ENCODE assay signal across 16 mouse cellular contexts in genomic region chr4:138696720-138697119, GRCm38 (mm10). TPM values are rescaled to one million over a fixed set of nuclear protein-coding genes. Genes with fewer than 3 reads are reported as not detected.
DNase-seq lines count a peak whose midpoint lies in the region; ATAC-seq and TF ChIP-seq lines count a peak whose summit lies in the region.
"Had no signal": no experiment of that assay in that cellular context is flagged by ENCODE, and none has a peak within 500 bp of the region (broad histone marks: within the 10 kb centered on the region; RNA-seq: fewer than 3 reads in every experiment).

No protein-coding gene starts in this region.

- no peak overlapping the region for H3K9ac ChIP-seq in neural tube, embryonic 11.5 days (ENCODE audit: low read length)
- no peak overlapping the region for H3K9ac ChIP-seq in neural tube, embryonic 15.5 days (replicated peaks)
- no peak overlapping the region for H3K9ac ChIP-seq in forebrain, embryonic 14.5 days (ENCODE audit: low read length)
- H3K9ac ChIP-seq: hindbrain, embryonic 12.5 days; lung, embryonic 14.5 days; stomach, embryonic 15.5 days had no signal

- H3K36me3 ChIP-seq in neural tube, embryonic 11.5 days (ENCODE audit: control insufficient read depth, insufficient read depth, low read length) = no peaks in the 10 kb centered on the region
- H3K36me3 ChIP-seq in neural tube, embryonic 15.5 days = no peaks in the 10 kb centered on the region
- no peaks in the 10 kb centered on the region for H3K36me3 ChIP-seq in forebrain, embryonic 14.5 days (ENCODE audit: control insufficient read depth, insufficient read depth, low read length)
- H3K36me3 ChIP-seq: hindbrain, embryonic 12.5 days; stomach, embryonic 15.5 days had no signal

- ATAC-seq in neural tube, embryonic 11.5 days (ENCODE audit: insufficient read depth, low FRiP score, low TSS enrichment) = 0 out of 2 replicates have a peak, but pooled peaks have one; percentile 27
- no peak for ATAC-seq in neural tube, embryonic 15.5 days (ENCODE audit: low FRiP score)
- peak; percentile 45; the same call in 1 of the 2 replicates for ATAC-seq in forebrain, embryonic 14.5 days

- WGBS in neural tube, embryonic 11.5 days = 8% methylated on average over 7 of the region's 7 CpGs
- 9% methylated on average over 7 of the region's 7 CpGs for WGBS in neural tube, embryonic 15.5 days
- WGBS in forebrain, embryonic 14.5 days = 3% methylated on average over 7 of the region's 7 CpGs
- WGBS in olfactory bulb, adult 2 months = 10% methylated on average over 7 of the region's 7 CpGs

- no peak overlapping the region for H3K4me3 ChIP-seq in neural tube, embryonic 11.5 days (ENCODE audit: low read depth, low read length)
- H3K4me3 ChIP-seq in neural tube, embryonic 15.5 days (replicated peaks) = no peak overlapping the region
- no peak overlapping the region for H3K4me3 ChIP-seq in forebrain, embryonic 14.5 days (ENCODE audit: low read depth, low read length)
- no peak overlapping the region for H3K4me3 ChIP-seq in olfactory bulb, adult 2 months (ENCODE audit: insufficient read depth, low read depth, low read length)
- H3K4me3 ChIP-seq: hindbrain, embryonic 12.5 days; stomach, embryonic 15.5 days had no signal

- H3K27me3 ChIP-seq in neural tube, embryonic 11.5 days (ENCODE audit: control insufficient read depth, insufficient read depth, low read length) = 0 out of 2 replicates have a peak, but pooled peaks cover 1% of the 10 kb centered on the region
- H3K27me3 ChIP-seq in neural tube, embryonic 15.5 days (replicated peaks) = no peaks in the 10 kb centered on the region
- H3K27me3 ChIP-seq in forebrain, embryonic 14.5 days (replicated peaks; ENCODE audit: control insufficient read depth, insufficient read depth, low read length) = peaks cover 8% of the 10 kb centered on the region; the same call in 1 of the 2 replicates

- no peak for TF ChIP-seq CTCF in olfactory bulb, adult 2 months (IDR thresholded peaks at IDR 0.05; ENCODE audit: insufficient read depth, low read depth, low read length)

- DNase-seq in neural tube, embryonic 11.5 days (ENCODE audit: low spot score) = no peak
- DNase-seq in forebrain, embryonic 14.5 days (ENCODE audit: low spot score) = peak; percentile 74
- peak; percentile 54 for DNase-seq in kidney, adult 9 months
- no peak for DNase-seq in gastrocnemius, adult 8-10 months (ENCODE audit: low spot score in 2 of 2)
- no peak for DNase-seq in heart, adult 11 months
- DNase-seq: cerebellum, adult 11 months; gastrocnemius, postnatal 10 days; lung, embryonic 14.5 days; thymus, postnatal 25 days had no signal

- no peak for TF ChIP-seq POLR2A in olfactory bulb, adult 2 months (IDR thresholded peaks at IDR 0.05; ENCODE audit: insufficient read depth, low read depth, low read length)

- no peak overlapping the region for H3K27ac ChIP-seq in neural tube, embryonic 11.5 days (ENCODE audit: low read depth, low read length)
- no peak overlapping the region for H3K27ac ChIP-seq in neural tube, embryonic 15.5 days (replicated peaks)
- H3K27ac ChIP-seq in forebrain, embryonic 14.5 days (ENCODE audit: low read depth, low read length) = peak overlapping the region; percentile 27; the same call in 1 of the 2 replicates
- H3K27ac ChIP-seq in olfactory bulb, adult 2 months (ENCODE audit: insufficient read depth, low read depth, low read length) = peak overlapping the region; percentile 82; the same call in 1 of the 2 replicates
- H3K27ac ChIP-seq: hindbrain, embryonic 12.5 days; stomach, embryonic 15.5 days had no signal

- H3K9me3 ChIP-seq in neural tube, embryonic 11.5 days (ENCODE audit: control insufficient read depth, low read length) = no peaks in the 10 kb centered on the region
- no peaks in the 10 kb centered on the region for H3K9me3 ChIP-seq in neural tube, embryonic 15.5 days (replicated peaks)
- H3K9me3 ChIP-seq in forebrain, embryonic 14.5 days (replicated peaks; ENCODE audit: control insufficient read depth, low read length) = no peaks in the 10 kb centered on the region
- H3K9me3 ChIP-seq: hindbrain, embryonic 12.5 days; stomach, embryonic 15.5 days had no signal

- no peak overlapping the region for H3K4me2 ChIP-seq in neural tube, embryonic 11.5 days (ENCODE audit: low read depth)
- no peak overlapping the region for H3K4me2 ChIP-seq in neural tube, embryonic 15.5 days
- H3K4me2 ChIP-seq in forebrain, embryonic 14.5 days (ENCODE audit: low read length) = no peak overlapping the region
- H3K4me2 ChIP-seq: hindbrain, embryonic 12.5 days; lung, embryonic 14.5 days; stomach, embryonic 15.5 days had no signal

- H3K4me1 ChIP-seq in neural tube, embryonic 11.5 days (ENCODE audit: control insufficient read depth, insufficient read depth, low read length) = peaks cover 16% of the 10 kb centered on the region
- H3K4me1 ChIP-seq in neural tube, embryonic 15.5 days = peaks cover 30% of the 10 kb centered on the region
- peaks cover 32% of the 10 kb centered on the region for H3K4me1 ChIP-seq in forebrain, embryonic 14.5 days (ENCODE audit: control insufficient read depth, insufficient read depth, low read length)
- H3K4me1 ChIP-seq in olfactory bulb, adult 2 months (ENCODE audit: control insufficient read depth, insufficient read depth, low read length) = peaks cover 22% of the 10 kb centered on the region
- H3K4me1 ChIP-seq: stomach, embryonic 15.5 days had no signal

RNA-seq across cellular contexts. Expression of gene Pla2g2c, which starts 27.9 kb away (rescaled TPM):
- polyA plus RNA-seq in neural tube, embryonic 11.5 days (2014; fragmentation: Nextera tagmentation; extraction: Ambion mirVana) = 0.46 and 0.80 TPM in 2 replicates
- 0.42 and 0.60 TPM in 2 replicates for polyA plus RNA-seq in neural tube, embryonic 15.5 days (2015; fragmentation: Nextera tagmentation; extraction: Ambion mirVana)
- polyA plus RNA-seq in forebrain, embryonic 14.5 days (2014; fragmentation: Nextera tagmentation; extraction: Ambion mirVana) = 0.28 and 0.41 TPM in 2 replicates
- polyA plus RNA-seq in olfactory bulb, adult 2 months (2012; ENCODE audit: insufficient read depth, insufficient read length, low replicate concordance, missing spikeins) = not detected in 2 replicates
- not detected for total RNA-seq in gastrocnemius, adult 8-10 months (2022)
- total RNA-seq: common myeloid progenitor, adult 5-6 weeks; liver, adult 2 months; megakaryocyte progenitor cell, adult 5-6 weeks had no signal
- polyA plus RNA-seq: liver, adult 2 months had no signal

RNA-seq across cellular contexts. Expression of gene Ubxn10, which starts 40.2 kb away (rescaled TPM):
- 0.84 and 1.0 TPM in 2 replicates for polyA plus RNA-seq in neural tube, embryonic 11.5 days (2014; fragmentation: Nextera tagmentation; extraction: Ambion mirVana)
- 2.5 and 2.6 TPM in 2 replicates for polyA plus RNA-seq in neural tube, embryonic 15.5 days (2015; fragmentation: Nextera tagmentation; extraction: Ambion mirVana)
- polyA plus RNA-seq in forebrain, embryonic 14.5 days (2014; fragmentation: Nextera tagmentation; extraction: Ambion mirVana) = 3.3 and 3.4 TPM in 2 replicates
- polyA plus RNA-seq in olfactory bulb, adult 2 months (2012; ENCODE audit: insufficient read depth, insufficient read length, low replicate concordance, missing spikeins) = not detected in 2 replicates
- under 1 TPM in 2 of 4 experiments, not detected in 2; 0.20 to 0.36 TPM for total RNA-seq in gastrocnemius, adult 8-10 months (2022)
- total RNA-seq: common myeloid progenitor, adult 5-6 weeks; megakaryocyte progenitor cell, adult 5-6 weeks had no signal

Comparison
In these comparisons a context has a peak if more than half of its experiments do, and no peak if none do; other contexts are left out.
1. DNase-seq: peak in forebrain, embryonic 14.5 days (single experiment) and kidney, adult 9 months (single experiment); none in neural tube, embryonic 11.5 days (single experiment), gastrocnemius, adult 8-10 months (0 of 2) and heart, adult 11 months (single experiment).
2. H3K27ac ChIP-seq: peak in forebrain, embryonic 14.5 days (single experiment) and olfactory bulb, adult 2 months (single experiment); none in neural tube, embryonic 11.5 days (single experiment) and neural tube, embryonic 15.5 days (single experiment).